Mouse (Mus musculus) small intestine, adult 2 months (tissue): ENCODE measurements around the gene Izumo1.

Source experiments
- CTCF ChIP-seq: fragments of 200-500 bp; IDR thresholded peaks from 2 replicates; pipeline ENCODE4 v1.5.1; 2012; ENCODE audit warnings: low read depth, mild to moderate bottlenecking, control low read depth, inconsistent platforms, low read length, moderate library complexity, mixed read lengths; ENCODE audit not compliant: insufficient replicate concordance, insufficient read length; ENCODE audit errors: extremely low read depth
- POLR2A ChIP-seq: fragments of 200-500 bp; IDR thresholded peaks from 2 replicates; pipeline ENCODE4 v1.6.1; 2012; ENCODE audit warnings: low read depth, mild to moderate bottlenecking, control low read depth, inconsistent platforms, low read length, moderate library complexity

DNA sequence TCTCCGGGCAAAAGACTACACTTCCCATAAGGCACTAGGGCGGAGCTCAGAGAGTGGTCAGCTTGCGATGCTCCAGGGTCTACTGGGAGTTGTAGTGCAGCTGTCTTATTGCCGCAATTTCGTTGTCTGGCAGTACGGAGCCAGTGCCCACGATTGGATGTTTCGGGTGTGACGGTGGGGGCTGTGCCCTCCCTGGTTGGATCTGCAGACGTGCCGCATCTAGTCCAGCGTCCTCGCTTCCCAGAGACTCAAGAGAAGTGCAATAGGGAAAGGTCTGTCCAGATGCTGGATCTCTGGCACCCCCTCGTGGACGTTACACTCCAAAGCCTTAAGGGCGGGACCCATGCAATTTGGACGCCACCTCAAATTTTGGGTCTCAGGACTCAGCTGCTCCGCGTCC is 32.4 kb upstream of the Izumo1 start:
- TF ChIP-seq CTCF (peak; percentile 94), POLR2A (no peak)
